Mouse (Mus musculus): ENCODE results near the gene Cacnb2. TPM values are rescaled to one million over a fixed set of nuclear protein-coding genes. Genes with fewer than 3 reads are reported as not detected.

The Cacnb2 gene
- total and polyA plus RNA-seq, 2 experiments from 2014 or later, result 12.1 to 71.6 TPM

DNA sequence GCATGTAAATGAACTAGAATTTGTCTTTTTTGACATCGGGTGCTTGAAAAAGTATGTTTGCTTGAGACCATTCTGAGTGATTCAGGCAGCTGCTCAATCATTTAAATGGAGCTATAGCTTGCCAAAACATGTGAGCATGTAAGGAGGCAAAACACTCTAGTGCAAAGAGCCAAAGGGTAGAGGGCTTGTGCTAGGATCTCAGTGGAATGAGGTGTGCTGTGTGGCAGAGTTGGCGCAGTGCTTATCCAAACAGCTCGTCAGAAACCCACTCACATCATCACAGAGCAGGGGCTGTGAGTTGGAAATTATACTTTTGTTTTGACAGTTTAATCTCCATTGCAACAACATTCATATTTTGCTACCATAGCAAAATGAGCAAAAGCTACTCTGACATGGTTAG is 13.5 kb downstream of the Cacnb2 start:
- peaks cover 4% of the 10 kb centered on the region; the same call in 1 of the 2 replicates for H3K36me3 ChIP-seq (replicated peaks; ENCODE audit: control insufficient read depth, insufficient read depth, low read length)
- no peaks in the 10 kb centered on the region for H3K27me3 ChIP-seq (ENCODE audit: control insufficient read depth, insufficient read depth, low read length)
- no peak overlapping the region for H3K27ac ChIP-seq (ENCODE audit: low read depth)
- H3K4me1 ChIP-seq (ENCODE audit: control insufficient read depth, insufficient read depth), result 0 out of 2 replicates have a peak, but pooled peaks cover 4% of the 10 kb centered on the region
- no peak overlapping the region for H3K9ac ChIP-seq (replicated peaks; ENCODE audit: low read depth, low read length)
- H3K9me3 ChIP-seq (replicated peaks; ENCODE audit: control insufficient read depth, low read length), result no peaks in the 10 kb centered on the region
- WGBS, result 73% methylated on average over 3 of the region's 3 CpGs
- DNase-seq (ENCODE audit: low spot score) (no peak), ATAC-seq (ENCODE audit: insufficient read depth, low read depth) (no peak)
- H3K4me2 ChIP-seq (ENCODE audit: low read depth, low read length), result no peak overlapping the region
- H3K4me3 ChIP-seq (ENCODE audit: low read depth, low read length), result no peak overlapping the region
- TF ChIP-seq EP300 (IDR thresholded peaks at IDR 0.05; ENCODE audit: low read depth) (no peak), CTCF (IDR thresholded peaks at IDR 0.05; ENCODE audit: low read depth) (no peak)

DNA sequence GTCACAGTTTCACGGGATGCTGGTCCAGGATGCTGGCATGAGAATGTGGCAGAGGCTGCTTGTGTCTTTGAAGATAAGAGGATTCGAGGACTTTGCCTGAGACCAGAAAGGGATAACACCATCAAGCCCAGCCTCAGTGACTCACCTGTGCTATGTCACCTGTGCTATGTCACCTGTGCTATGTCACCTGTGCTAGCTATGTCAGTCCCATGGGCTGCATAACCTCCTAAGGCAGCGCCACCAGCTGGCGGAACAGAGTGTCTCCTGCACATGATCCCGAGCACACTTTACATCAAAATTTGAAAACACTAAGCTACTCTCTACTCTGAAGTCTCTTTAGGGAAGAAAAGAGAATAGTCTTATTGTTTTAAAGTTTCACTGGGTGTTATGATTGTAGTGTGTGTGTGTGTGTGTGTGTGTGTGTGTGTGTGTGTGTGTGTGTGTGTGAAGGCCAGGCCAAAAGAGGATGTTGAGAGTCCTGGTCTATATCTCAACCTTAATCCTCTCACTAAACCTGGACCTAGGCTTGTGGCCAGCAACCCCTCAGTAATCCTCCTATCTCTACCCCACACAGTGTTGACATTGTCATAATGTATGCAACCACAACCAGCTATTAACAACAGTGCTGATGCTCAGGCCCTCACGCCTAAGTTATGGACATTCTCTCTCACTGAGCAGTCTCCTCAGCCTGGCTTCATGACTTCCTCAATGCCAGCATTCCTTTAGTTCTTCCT is 17.4 kb downstream of the Cacnb2 start:
- Histone ChIP-seq H3K4me1 (ENCODE audit: control insufficient read depth, insufficient read depth) (no peaks in the 10 kb centered on the region), H3K4me2 (ENCODE audit: low read depth, low read length) (no peak overlapping the region), H3K4me3 (ENCODE audit: low read depth, low read length) (no peak overlapping the region), H3K9me3 (replicated peaks; ENCODE audit: control insufficient read depth, low read length) (no peaks in the 10 kb centered on the region), H3K36me3 (replicated peaks; ENCODE audit: control insufficient read depth, insufficient read depth, low read length) (no peaks in the 10 kb centered on the region; the same call in 1 of the 2 replicates), H3K27ac (ENCODE audit: low read depth) (no peak overlapping the region), H3K27me3 (ENCODE audit: control insufficient read depth, insufficient read depth, low read length) (no peaks in the 10 kb centered on the region), H3K9ac (replicated peaks; ENCODE audit: low read depth, low read length) (no peak overlapping the region)
- 58% methylated on average over 6 of the region's 6 CpGs for WGBS
- no peak for ATAC-seq (ENCODE audit: insufficient read depth, low read depth)
- TF ChIP-seq EP300 (IDR thresholded peaks at IDR 0.05; ENCODE audit: low read depth) (no peak), CTCF (IDR thresholded peaks at IDR 0.05; ENCODE audit: low read depth) (no peak)
- no peak for DNase-seq (ENCODE audit: low spot score)

DNA sequence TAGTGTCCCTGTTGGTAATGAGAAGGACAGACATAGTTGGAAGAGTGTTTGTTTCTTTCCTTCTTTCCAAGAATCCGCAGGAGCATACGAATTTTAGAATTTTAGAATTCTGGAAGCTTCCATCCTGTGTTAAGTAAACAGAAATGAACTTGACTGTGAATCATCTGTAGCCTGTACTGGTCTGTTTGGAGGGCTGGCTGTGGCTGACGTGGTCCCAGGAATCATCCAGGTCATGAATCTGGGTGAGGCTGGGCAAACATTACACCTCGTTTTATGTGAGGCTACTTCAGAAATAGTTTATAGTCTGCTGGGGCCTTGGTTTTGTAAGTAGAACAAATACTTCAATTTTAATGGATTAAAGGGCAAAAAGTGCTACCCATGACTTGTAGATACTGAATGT is 18.0 kb downstream of the Cacnb2 start:
- no peaks in the 10 kb centered on the region for H3K9me3 ChIP-seq (replicated peaks; ENCODE audit: control insufficient read depth, low read length)
- H3K36me3 ChIP-seq (replicated peaks; ENCODE audit: control insufficient read depth, insufficient read depth, low read length), result no peaks in the 10 kb centered on the region; the same call in 1 of the 2 replicates
- WGBS, result 76% methylated on average over 4 of the region's 4 CpGs
- ATAC-seq (ENCODE audit: insufficient read depth, low read depth) (no peak), DNase-seq (ENCODE audit: low spot score) (no peak)
- no peak overlapping the region for H3K4me2 ChIP-seq (ENCODE audit: low read depth, low read length)
- no peaks in the 10 kb centered on the region for H3K27me3 ChIP-seq (ENCODE audit: control insufficient read depth, insufficient read depth, low read length)
- no peak overlapping the region for H3K9ac ChIP-seq (replicated peaks; ENCODE audit: low read depth, low read length)
- no peaks in the 10 kb centered on the region for H3K4me1 ChIP-seq (ENCODE audit: control insufficient read depth, insufficient read depth)
- H3K4me3 ChIP-seq (ENCODE audit: low read depth, low read length), result no peak overlapping the region
- TF ChIP-seq CTCF (IDR thresholded peaks at IDR 0.05; ENCODE audit: low read depth) (no peak), EP300 (IDR thresholded peaks at IDR 0.05; ENCODE audit: low read depth) (no peak)
- H3K27ac ChIP-seq (ENCODE audit: low read depth), result no peak overlapping the region

DNA sequence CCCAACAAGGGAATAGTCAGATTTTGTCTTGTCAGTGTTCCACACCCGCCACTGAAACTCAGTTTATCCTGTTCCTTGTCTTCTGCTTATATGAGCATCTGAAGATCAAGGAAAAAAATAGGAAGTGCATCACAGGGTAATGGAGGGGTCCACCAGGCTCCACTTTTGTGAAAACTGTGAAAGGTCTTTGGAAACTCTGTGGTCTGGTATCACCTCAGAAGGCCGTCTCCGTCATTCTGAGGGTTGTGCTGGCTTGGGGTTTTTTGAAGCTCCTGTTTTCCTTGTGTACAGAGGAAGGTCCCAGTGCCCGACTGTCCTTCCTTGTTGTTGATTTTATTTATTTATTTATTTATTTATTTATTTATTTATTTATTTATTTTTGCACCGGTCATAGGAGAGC is 20.9 kb downstream of the Cacnb2 start:
- H3K4me3 ChIP-seq (ENCODE audit: low read depth, low read length), result no peak overlapping the region
- no peaks in the 10 kb centered on the region for H3K27me3 ChIP-seq (ENCODE audit: control insufficient read depth, insufficient read depth, low read length)
- H3K36me3 ChIP-seq (replicated peaks; ENCODE audit: control insufficient read depth, insufficient read depth, low read length), result no peaks in the 10 kb centered on the region
- no peaks in the 10 kb centered on the region for H3K9me3 ChIP-seq (replicated peaks; ENCODE audit: control insufficient read depth, low read length)
- H3K9ac ChIP-seq (replicated peaks; ENCODE audit: low read depth, low read length), result no peak overlapping the region
- no peak overlapping the region for H3K4me2 ChIP-seq (ENCODE audit: low read depth, low read length)
- no peak for ATAC-seq (ENCODE audit: insufficient read depth, low read depth)
- DNase-seq (ENCODE audit: low spot score), result no peak
- TF ChIP-seq CTCF (IDR thresholded peaks at IDR 0.05; ENCODE audit: low read depth) (no peak), EP300 (IDR thresholded peaks at IDR 0.05; ENCODE audit: low read depth) (no peak)
- H3K27ac ChIP-seq (ENCODE audit: low read depth), result no peak overlapping the region
- WGBS, result 91% methylated on average over 5 of the region's 5 CpGs
- no peaks in the 10 kb centered on the region for H3K4me1 ChIP-seq (ENCODE audit: control insufficient read depth, insufficient read depth)

DNA sequence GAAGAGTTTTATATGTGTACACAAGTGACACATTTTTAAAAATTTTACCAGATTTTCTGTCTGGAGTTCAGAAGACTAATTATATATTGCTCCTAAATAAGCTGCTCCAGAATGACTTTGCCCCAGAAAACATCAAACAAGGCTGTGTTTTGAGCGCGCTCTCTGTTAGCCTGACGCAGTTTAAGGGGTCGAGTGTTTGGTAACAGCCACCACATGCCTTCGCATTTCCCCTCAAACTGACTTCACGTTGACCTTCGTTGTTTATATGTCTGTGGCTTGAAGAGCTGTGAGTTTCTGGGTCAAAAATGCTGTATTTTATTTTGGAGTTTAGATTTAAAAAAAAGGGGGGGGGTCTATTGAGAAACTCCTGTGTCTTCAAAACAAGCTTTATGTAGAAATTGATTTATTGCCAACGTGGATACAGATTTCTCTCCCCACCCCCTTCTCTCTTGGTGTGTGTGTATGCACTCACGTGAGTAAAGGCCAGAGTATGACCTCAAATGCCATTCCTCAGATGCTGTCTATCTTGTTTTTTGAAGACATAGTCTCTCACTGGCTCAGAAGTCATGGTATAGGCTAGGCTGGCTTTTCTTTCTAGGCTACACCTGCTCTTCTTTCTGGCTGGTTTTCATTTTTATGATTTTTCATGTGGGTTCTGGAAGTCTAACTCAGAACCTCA is 27.1 kb downstream of the Cacnb2 start:
- Histone ChIP-seq H3K4me1 (ENCODE audit: control insufficient read depth, insufficient read depth) (peaks cover 3% of the 10 kb centered on the region; the same call in 1 of the 2 replicates), H3K4me2 (ENCODE audit: low read depth, low read length) (no peak overlapping the region), H3K9ac (replicated peaks; ENCODE audit: low read depth, low read length) (no peak overlapping the region), H3K9me3 (replicated peaks; ENCODE audit: control insufficient read depth, low read length) (no peaks in the 10 kb centered on the region), H3K27ac (ENCODE audit: low read depth) (no peak overlapping the region), H3K4me3 (ENCODE audit: low read depth, low read length) (no peak overlapping the region), H3K36me3 (replicated peaks; ENCODE audit: control insufficient read depth, insufficient read depth, low read length) (no peaks in the 10 kb centered on the region), H3K27me3 (ENCODE audit: control insufficient read depth, insufficient read depth, low read length) (no peaks in the 10 kb centered on the region)
- no peak for TF ChIP-seq CTCF (IDR thresholded peaks at IDR 0.05; ENCODE audit: low read depth)
- TF ChIP-seq EP300 (IDR thresholded peaks at IDR 0.05; ENCODE audit: low read depth), result no peak
- ATAC-seq (ENCODE audit: insufficient read depth, low read depth) (no peak), DNase-seq (ENCODE audit: low spot score) (no peak)
- 79% methylated on average over 9 of the region's 9 CpGs for WGBS
